Mouse (Mus musculus) olfactory bulb, adult 2 months (tissue): ENCODE measurements around the gene Atp1b2. TPM values are rescaled to one million over a fixed set of nuclear protein-coding genes. Genes with fewer than 3 reads are reported as not detected.
"Not testable (repeated sequence)": the region's sequence is repeated elsewhere in the genome, so short reads cannot be mapped to it uniquely, and the experiment has no call there.

Experiments
- H3K27ac ChIP-seq: fragments of 200-500 bp; 2 replicates; pipeline ENCODE4 v1.5.1; 2012; ENCODE audit warnings: low read depth, low read length; ENCODE audit not compliant: insufficient read depth
- H3K4me1 ChIP-seq: fragments of 200-500 bp; 2 replicates; pipeline ENCODE4 v1.6.1; 2012; ENCODE audit warnings: low read length; ENCODE audit not compliant: control insufficient read depth, insufficient read depth
- H3K4me3 ChIP-seq: fragments of 200-500 bp; 2 replicates; pipeline ENCODE4 v1.5.1; 2012; ENCODE audit warnings: mild to moderate bottlenecking, low read depth, low read length, moderate library complexity; ENCODE audit not compliant: insufficient read depth
- CTCF ChIP-seq: fragments of 200-500 bp; IDR thresholded peaks from 2 replicates; pipeline ENCODE4 v1.5.1; 2012; ENCODE audit warnings: low read depth, mild to moderate bottlenecking, low read length, moderate library complexity; ENCODE audit not compliant: insufficient read depth
- POLR2A ChIP-seq: fragments of 200-500 bp; IDR thresholded peaks from 2 replicates; pipeline ENCODE4 v1.6.1; 2012; ENCODE audit warnings: mild to moderate bottlenecking, low read depth, low read length, moderate library complexity; ENCODE audit not compliant: insufficient read depth
- WGBS: fragments of 180-500 bp; shearing (Covaris S2); methylation state at CpG from one replicate; pipeline ENCODE4 v1.1.7; 2018; 5-methylcytosine and 5-hydroxymethylcytosine counted together
- polyA plus RNA-seq: library from polyadenylated mRNA; stranded (reverse); fragments of >200 nt; gene quantifications from 2 replicates; pipeline ENCODE4 v1.2.4, GENCODE M21; 2012; ENCODE audit warnings: low replicate concordance; ENCODE audit not compliant: missing spikeins, insufficient read depth, insufficient read length

Atp1b2 gene
- polyA plus RNA-seq, 1 experiment: not detected

DNA sequence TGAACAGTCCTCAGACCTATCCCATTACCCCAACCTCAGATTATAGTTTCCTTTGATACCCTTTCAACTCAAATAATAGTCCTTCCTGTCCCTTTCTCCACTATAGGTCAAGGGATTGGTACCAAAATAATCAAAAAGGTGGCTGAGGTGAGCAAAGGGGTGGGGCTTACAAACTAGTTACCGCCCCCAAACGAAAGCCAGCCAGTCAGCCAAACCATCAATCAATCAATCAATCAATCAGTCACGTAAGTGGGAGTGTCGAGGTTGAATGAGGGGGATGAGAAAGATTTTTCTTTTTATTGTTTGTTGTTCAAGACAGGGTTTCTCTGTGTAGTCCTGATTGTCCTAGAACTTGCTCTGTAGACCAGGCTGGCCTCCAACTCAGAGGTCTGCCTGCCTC, 17.3 kb upstream of the Atp1b2 start:
- H3K4me1 ChIP-seq: peaks cover 8% of the 10 kb centered on the region; the same call in 1 of the 2 replicates
- H3K27ac ChIP-seq: no peak overlapping the region
- 75% methylated on average over 4 of the region's 4 CpGs for WGBS
- TF ChIP-seq POLR2A: no peak
- no peak for TF ChIP-seq CTCF
- no peak overlapping the region for H3K4me3 ChIP-seq

DNA sequence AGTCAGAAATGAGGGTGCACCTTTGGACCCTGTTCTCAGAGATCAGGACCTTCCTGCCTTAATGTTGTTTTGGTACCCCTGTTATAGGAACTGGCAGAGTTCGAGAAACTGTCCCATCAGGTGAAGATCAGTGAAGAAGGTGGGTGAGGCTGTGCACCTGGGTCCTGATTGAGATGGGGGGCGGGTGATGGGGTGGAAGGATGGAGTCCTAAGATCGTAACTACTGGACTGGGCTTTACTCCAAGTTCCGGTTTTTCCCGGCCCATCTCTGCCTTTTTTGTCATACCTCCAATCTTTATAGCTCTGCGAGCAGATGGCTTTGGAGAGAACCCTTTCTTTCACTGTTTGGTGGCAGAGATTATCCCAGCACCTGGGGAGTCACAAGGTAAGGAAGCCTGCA, 16.7 kb upstream of the Atp1b2 start:
- WGBS: 13% methylated on average over 6 of the region's 6 CpGs
- peaks cover 8% of the 10 kb centered on the region; the same call in 1 of the 2 replicates for H3K4me1 ChIP-seq
- H3K4me3 ChIP-seq: peak overlapping the region; percentile 71
- TF ChIP-seq CTCF: no peak
- no peak for TF ChIP-seq POLR2A
- no peak overlapping the region for H3K27ac ChIP-seq

GRCm38 (mm10) chr11:69621571-69622268, 16.0 kb upstream of the Atp1b2 start, which contains the start of gene Sat2:
Gene Sat2 (plus strand): TSS chr11:69622024.
- 2% methylated on average over 20 of the region's 20 CpGs for WGBS
- TF ChIP-seq CTCF: no peak
- TF ChIP-seq POLR2A: no peak

GRCm38 (mm10) chr11:69620394-69621081, 14.8 kb upstream of the Atp1b2 start:
- Histone ChIP-seq H3K4me1 (peaks cover 8% of the 10 kb centered on the region; the same call in 1 of the 2 replicates), H3K4me3 (no peak overlapping the region), H3K27ac (no peak overlapping the region)
- 69% methylated on average over 7 of the region's 7 CpGs for WGBS
- no peak for TF ChIP-seq POLR2A
- TF ChIP-seq CTCF: no peak

More at GRCm38 (mm10) chr11:69621571-69622268, 16.0 kb upstream of the Atp1b2 start, which contains the start of gene Sat2:
- Histone ChIP-seq H3K4me1 (peaks cover 8% of the 10 kb centered on the region; the same call in 1 of the 2 replicates), H3K27ac (peak within 1 kb of the TSS; percentile 52; the same call in 1 of the 2 replicates), H3K4me3 (peak within 1 kb of the TSS; percentile 71)

DNA sequence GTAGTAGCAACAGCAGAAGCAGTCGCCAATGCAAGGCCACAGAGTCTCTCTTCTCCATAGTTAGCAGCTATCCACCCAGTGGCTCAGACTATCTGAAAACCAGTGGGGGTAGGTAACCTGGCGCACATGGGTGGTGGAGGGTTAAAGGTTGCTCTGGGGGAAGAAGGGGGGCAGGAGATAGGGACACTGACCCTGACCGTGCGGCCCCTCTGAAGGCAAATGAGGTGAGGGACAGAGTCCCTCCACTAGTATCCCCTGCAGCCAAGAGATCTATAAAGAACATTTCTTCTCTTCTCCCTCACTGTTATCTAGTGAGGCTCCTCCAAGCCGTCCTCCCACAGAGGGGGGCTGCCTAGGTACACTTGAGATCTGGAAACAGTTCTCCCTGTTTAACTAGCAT, 12.1 kb upstream of the Atp1b2 start, which contains the start of gene Shbg:
TSS of gene Shbg (minus strand) at position 101 of the 400 bp plus-strand sequence.
- Histone ChIP-seq H3K4me1 (peaks cover 10% of the 10 kb centered on the region), H3K27ac (no peak within 1 kb of the TSS), H3K4me3 (no peak within 1 kb of the TSS)
- TF ChIP-seq CTCF: no peak
- TF ChIP-seq POLR2A: no peak
- WGBS: 79% methylated on average over 5 of the region's 5 CpGs

GRCm38 (mm10) chr11:69616781-69617180, 11.0 kb upstream of the Atp1b2 start:
- TF ChIP-seq POLR2A (no peak), CTCF (no peak)
- no peak overlapping the region for H3K27ac ChIP-seq
- no peak overlapping the region for H3K4me3 ChIP-seq
- peaks cover 7% of the 10 kb centered on the region for H3K4me1 ChIP-seq
- WGBS: 50% methylated on average over 10 of the region's 10 CpGs

DNA sequence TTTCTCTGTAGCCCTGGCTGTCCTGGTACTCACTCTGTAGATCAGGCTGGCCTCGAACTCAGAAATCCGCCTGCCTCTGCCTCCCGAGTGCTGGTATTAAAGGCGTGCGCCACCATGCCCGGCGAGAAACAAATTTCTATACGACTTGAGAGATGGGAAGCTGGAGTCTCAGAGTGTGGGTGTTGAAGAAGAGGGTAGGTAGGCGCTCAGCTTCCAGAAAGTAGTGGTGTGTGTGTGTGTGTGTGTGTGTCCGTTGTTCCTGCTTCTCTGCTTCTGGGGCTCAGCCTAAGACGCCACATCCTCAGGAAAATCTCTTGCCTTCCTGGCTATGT, 8.5 kb upstream of the Atp1b2 start:
- WGBS: 35% methylated on average over 11 of the region's 11 CpGs
- not testable (repeated sequence) for H3K4me1 ChIP-seq, H3K4me3 ChIP-seq, H3K27ac ChIP-seq

- WGBS: 7% methylated on average over 19 of the region's 19 CpGs
- no peak overlapping the region for H3K27ac ChIP-seq
These were observed 8.0 kb upstream of the Atp1b2 start for GRCm38 (mm10) chr11:69613553-69614256.

GRCm38 (mm10) chr11:69610899-69611298, 5.2 kb upstream of the Atp1b2 start:
- Histone ChIP-seq H3K4me1 (peaks cover 9% of the 10 kb centered on the region), H3K27ac (no peak overlapping the region), H3K4me3 (no peak overlapping the region)
- 45% methylated on average over 4 of the region's 4 CpGs for WGBS
- TF ChIP-seq POLR2A (no peak), CTCF (no peak)

More at GRCm38 (mm10) chr11:69613553-69614256, 8.0 kb upstream of the Atp1b2 start:
- H3K4me3 ChIP-seq: no peak overlapping the region
- TF ChIP-seq POLR2A (no peak), CTCF (peak; percentile 76)
- H3K4me1 ChIP-seq: peaks cover 5% of the 10 kb centered on the region
